Mouse (Mus musculus): ENCODE data around the gene Cyp2w1.
A peak's percentile ranks its signal among the peaks of the same experiment; 100 is the strongest.
"Not testable (repeated sequence)": the region's sequence is repeated elsewhere in the genome, so short reads cannot be mapped to it uniquely, and the experiment has no call there.

Cyp2w1 gene

DNA sequence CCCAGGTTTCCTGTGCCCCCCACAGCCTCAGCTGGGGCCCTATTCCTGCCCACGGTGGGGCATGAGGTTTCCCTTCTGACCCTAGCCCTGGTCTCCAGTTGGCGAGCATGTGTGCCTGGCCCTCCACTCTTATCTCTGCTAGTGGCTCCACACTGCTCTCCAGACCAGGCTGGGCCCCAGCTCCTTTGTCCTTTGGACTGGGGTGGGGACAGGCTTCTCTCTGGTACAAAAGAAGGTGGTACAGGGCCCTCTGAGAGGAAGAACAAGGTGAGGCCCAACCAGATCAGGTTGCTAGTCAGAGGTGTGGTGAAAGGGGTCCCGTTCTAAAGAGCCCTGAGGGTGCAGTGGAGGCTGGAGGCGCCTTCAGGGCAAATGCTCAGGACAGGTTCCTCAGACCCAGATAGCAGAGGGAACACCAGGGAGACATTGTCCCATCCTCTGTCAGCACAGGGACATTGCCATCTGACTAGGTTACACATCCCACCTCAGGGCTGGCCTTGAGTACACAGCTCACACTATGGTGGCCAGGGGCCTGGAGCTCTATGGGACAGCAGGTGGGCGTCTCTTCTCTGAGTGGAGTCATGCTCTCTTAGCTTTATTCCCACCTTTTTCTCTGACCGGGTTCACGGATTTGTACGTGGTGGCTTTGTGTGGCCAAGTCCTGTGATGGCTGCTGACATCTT lies 19.7 kb upstream of the Cyp2w1 start:
- no peak for DNase-seq

DNA sequence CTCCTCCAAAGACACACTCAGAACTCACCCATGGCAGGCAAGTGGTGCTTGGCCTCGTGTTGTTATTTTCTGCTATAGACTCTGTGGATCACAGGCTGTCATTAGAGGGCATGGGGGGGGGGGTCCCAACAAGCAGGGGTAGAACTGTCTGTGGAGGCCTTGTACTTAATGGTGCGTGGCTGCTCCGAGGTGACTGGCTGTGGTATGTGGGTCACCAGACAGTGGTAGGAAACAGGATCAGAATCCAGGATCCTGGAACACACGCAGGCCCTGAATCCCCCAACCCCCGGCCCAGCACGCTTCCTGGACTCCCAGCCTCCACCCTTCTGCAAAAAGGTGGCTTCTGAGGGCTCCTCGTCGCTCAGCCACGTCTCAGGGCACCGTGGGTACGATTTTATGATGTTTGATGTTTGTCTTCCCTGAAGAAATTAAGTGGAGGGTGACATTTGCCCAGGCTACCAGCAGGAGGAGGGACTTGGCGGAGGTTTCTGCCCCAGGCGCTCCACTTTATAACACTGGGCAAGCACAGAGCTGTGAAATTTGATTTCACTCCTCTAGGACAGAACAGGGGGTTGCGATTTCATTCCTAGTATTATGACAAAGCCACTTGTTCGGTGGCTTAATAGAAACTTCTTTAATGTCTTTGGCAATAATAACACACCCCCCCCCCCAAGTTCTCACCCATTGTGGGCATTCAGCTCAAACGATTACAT lies 19.0 kb upstream of the Cyp2w1 start:
- DNase-seq: no peak

DNA sequence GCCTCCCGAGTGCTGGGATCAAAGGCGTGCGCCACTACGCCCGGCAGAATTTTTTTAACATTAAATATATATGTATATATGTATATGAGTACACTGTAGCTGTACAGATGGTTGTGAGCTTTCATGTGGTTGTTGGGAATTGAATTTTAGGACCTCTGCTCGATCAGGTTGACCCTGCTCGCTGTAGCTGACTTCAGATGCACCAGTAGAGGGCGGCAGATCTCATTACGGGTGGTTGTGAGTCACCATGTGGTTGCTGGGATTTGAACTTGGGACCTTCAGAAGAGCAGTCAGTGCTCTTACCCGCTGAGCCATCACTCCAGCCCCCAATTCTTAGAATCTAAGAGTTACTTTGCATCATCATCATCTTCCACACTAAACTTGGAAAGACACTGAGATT lies 18.0 kb upstream of the Cyp2w1 start:
- not testable (repeated sequence) for DNase-seq

DNA sequence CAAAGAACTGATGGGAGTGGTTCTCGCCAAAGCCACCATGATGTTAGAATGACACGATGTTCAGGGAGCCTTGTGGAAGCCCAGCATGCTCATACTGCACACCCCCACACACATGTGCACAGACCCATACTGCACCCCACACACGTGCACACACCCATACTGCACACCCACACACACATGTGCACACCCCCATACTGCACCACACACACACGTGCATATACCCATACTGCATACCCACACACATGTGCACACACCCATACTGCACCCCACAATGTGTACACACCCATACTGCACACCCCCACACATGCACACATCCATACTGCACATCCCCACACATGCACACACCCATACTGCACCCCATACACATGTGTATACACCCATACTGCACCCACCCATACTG lies 16.8 kb upstream of the Cyp2w1 start:
- DNase-seq: no peak

DNA sequence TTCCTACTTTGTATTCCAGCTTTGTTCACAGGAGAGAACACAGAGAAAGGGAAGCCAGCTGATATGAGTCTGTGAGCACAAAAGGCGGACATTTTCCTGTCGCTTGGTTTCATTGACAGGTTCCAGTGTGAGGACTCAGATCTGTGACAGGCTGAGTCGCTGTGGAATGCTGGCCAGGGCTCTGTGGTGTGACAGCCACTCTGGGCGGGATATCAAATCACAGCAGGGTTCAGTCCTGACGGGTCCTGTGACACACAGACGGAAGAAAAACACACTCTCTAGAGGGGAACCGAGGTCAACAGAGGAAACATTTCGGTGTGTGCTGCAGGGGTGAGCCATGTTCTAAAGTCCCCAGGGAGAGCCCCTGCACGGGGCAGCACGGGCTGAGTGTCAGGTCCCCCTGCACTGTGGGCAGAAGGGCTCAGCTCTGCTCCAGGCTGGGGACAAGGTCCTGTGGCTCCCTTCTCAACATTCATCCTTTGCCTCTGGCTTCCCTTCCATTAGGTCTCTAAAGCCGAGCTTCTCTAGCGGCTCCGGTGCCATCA lies 14.5 kb upstream of the Cyp2w1 start:
- no peak for DNase-seq

DNA sequence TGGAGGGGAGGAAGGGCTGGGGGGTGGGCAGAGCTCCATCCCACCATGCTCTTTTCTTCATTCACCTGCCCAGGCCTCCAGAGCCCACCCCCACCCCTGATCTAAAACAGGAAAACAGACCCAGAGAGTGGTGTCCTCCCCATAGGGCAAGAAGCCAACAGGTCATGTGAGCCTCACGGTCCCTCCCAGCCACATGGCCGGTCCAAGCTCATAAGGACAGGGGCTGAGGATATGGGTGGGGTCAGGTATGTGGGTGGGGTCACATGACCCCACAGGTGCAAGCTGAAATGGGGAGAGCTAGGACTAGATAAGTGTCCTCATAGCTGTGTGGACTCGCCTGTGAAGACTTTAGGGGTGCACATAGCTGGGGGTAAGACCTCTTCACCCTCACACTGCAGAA lies 14.0 kb upstream of the Cyp2w1 start:
- peak; percentile 60 for DNase-seq

DNA sequence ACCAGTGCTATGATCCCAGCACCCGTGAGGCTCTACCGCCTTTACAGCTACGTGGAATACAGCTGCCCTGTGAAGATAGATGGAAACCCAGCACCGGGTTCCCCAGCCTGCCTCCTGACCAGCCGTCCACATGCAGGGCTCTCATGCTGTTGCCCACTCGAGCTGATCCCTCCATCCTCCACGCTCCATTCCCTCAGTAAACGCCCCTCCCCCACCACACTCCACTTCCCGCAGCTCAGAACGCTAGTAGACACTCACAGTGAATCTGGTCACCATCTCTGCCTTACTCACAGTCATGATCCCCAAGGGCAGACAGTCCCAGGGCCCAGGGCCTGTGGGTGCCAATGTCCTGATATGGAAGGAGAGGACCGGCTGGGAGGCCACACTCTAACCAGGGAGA lies 13.5 kb upstream of the Cyp2w1 start:
- no peak for DNase-seq

DNA sequence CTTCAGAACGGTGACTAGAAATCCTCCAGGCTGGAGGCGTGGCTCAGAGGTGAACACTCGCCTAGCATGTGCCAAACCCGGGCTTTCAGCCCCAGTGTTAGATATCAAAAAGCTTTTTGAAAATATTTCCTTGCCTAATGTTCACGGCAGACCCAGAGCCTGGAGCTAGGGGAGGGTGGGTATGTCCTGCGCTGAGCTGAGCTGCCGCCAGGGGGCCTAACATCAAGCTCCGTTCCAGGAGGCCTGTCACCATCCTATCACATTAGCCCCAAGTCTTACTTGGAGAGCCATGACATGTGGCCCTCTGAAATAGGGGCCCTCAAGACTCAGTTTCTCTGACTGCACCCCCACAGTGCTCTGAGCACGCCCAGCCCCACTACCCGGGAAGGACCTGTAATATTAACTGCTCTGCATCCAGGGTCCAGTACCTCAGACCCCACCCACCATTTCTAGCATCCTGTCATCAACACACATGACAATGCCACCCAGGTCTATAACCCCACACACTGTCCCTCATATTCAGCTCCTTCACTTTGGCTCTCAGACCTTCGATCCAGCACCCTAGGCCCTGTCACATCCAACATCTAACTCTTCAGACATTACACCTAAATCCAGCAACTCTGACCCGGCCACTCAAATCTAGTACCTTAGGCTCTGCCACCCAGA lies 8.3 kb upstream of the Cyp2w1 start:
- DNase-seq: peak; percentile 86

DNA sequence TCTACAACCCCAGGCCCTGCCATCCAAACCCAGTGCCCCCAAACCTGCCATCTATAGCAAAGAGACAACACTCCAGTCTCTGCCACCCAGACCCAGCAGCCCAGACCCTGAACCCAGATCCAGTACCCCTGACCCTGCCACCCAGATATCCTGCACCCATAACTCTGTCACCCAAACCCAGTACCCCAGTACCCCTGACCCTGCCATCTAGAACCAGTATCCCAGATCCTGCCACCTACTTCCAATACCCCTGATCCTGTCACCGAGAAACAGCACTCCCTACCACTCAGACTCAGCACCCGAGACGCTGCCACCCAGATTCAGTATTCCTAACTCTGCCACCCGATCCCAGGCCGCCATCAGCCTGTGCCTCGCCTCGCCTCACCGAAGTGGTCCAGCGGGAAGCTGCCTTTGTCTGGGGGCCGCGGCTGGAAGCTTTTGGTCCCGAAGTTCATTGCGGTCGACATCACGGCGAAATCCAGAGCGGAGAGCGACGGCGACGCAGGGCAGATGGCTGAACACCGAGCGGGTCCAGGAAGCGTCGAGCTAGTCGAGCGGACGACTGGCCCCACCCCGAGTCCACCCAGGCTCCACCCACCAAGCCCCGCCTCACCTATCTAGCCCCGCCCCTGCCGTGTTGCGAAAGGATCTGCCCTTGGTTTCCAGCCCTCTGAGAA lies 7.6 kb upstream of the Cyp2w1 start:
- peak; percentile 97 for DNase-seq

DNA sequence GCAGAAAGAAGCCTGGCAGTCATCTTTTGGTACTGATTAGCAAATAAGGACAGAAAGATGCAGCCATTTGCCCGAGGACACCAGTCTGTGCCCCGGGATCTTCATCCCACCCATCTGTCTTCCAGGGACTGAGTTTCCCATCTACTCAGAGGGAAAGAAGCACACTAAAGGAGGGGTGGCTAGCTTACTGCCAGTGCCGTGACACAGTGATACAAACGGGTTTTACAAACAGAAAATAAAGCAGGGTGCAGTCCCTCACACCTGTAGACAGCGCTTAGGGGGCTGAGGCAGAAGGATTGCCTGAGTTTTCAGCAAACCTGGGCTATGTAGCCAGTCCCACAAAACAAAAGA lies 7.1 kb upstream of the Cyp2w1 start:
- no peak for DNase-seq

DNA sequence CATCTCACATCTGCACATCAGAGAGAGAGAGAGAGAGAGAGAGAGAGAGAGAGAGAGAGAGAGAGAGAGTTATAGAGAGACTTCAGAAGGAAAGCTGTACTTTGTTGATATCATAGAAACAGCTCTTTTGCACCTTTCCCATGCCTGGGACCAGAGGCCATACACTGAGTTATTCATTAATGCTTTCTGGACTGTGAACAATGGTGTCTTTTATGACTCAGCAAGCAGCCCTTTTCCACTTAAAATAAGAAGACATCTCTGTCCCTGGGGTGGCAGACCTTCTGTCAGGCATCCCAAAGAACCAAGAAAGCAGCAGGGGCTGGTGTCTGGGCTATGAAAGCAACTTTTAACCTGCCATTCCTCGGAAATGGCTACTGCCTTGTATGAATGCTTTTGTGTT lies 5.2 kb upstream of the Cyp2w1 start:
- DNase-seq: no peak

DNA sequence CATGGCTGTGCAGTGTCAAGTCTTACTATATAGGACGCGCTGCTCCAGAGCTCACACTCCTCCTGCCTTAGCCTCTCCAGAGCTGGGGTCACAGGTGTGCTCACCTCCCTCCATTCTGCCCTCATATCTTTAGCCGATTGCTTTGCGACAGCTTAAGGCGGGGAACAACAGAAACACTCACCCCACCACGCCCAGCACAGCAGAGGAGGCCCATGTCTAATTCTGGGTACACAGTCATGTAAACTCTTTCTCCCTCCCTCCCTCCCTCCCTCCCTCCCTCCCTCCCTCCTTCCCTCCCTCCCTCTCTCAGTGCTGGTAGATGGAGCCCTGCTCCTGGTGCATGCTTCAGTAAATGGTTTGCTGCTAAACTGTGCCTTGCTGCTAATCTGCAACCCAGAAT lies 2.7 kb upstream of the Cyp2w1 start:
- DNase-seq: no peak

DNA sequence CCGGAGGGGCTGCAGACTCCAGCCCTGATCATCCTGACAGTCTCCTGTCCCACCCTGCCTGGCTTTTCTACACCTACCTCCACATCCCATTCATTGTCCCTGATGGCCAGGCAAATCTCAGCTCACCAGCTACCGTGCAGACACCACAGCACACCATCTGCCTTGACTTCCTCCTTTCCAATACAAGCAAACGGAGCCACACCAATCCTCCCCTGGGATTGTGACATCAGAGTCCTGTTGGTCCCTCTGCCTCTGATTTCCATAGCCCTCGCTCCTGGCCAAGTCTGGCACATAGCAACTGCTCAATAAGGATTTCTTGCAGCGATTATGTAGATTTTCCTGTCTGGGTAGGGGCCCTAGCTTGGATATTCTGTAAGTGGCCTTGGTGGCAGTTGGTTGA lies 1.3 kb upstream of the Cyp2w1 start, which contains the start of gene Cox19:
Cox19 (minus strand) TSS at position 285 of the 400 bp plus-strand sequence.
- DNase-seq: no peak

DNA sequence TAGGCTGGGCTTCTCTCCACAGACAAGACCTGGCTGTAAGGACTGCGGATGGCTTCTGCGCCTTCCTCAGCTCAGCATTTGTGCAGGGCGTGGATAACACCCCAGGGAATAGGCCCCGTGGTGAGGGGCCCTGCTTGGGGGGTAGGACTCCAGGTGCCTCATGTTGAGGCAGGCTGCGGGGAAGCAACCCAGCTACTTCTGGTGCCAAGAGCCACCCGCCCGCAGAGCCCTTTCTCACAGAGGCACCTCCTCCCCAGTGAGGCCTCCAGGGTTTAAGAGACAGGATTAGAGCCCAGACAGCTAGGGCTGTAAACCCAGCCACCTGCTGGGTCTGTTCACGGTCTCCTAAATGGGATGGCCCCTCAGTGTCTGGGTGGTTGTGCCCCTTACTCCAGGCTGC lies 789 bp upstream of the Cyp2w1 start:
- no peak for DNase-seq

DNA sequence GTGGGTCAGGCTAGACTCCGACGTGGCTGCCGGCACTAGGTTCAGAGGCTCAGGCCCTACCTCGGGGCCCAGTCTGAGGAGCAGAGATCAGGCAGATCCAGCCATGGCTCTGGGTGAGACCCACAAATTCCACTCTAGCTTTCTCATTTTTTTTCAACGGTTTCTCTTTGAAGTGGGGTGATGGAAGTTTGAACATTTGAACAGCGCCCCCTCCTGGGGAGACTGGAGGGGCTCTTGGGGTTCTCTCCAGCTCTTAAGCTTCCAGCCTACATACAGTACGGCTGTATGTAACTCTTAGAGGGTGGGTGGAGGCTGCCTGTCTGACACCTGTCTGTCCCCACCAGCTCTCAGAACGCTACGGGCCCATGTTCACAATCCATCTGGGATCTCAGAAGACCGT lies 1.1 kb downstream of the Cyp2w1 start:
- peak; percentile 43 for DNase-seq

DNA sequence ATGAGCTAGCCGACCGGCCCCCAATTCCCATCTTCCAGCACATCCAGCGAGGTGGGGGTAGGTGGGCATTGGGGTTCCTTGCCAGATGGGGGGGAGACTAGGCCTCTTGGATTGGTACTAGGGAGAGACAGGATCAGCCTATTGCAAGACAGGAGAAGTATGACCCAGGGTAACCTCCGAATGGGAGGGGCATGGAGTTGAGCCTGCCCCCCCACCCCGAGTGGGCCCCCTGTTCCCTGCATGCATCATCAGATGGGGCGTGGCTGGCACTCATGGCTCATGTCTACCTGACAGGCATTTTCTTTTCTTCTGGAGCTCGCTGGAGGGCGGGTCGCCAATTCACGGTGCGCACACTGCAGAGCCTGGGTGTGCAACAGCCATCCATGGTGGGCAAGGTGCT lies 1.5 kb downstream of the Cyp2w1 start:
- DNase-seq: no peak

DNA sequence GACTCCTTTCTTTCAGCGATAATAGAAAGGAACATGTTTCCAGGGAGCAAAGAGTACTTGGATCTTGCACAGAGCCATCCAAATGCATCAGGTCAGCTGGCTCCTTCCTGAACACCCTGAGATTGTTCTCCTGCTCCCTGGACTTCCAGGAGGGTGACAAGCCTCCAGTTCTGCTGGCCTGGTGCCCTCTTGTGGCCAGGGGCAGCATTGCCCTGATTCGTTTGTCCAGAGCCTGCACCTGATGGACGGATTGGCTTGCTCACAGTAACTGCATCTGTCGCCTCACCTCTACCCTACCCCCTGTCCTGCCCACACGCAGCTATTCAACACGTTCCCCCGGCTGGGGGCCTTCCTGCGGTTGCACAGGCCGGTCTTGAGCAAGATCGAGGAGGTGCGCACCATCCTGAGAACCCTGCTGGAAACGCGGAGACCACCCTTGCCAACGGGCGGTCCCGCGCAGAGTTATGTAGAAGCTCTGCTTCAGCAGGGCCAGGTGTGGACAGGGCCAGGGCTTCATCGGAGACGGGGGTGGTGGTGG lies 2.9 kb downstream of the Cyp2w1 start:
- peak; percentile 91 for DNase-seq

DNA sequence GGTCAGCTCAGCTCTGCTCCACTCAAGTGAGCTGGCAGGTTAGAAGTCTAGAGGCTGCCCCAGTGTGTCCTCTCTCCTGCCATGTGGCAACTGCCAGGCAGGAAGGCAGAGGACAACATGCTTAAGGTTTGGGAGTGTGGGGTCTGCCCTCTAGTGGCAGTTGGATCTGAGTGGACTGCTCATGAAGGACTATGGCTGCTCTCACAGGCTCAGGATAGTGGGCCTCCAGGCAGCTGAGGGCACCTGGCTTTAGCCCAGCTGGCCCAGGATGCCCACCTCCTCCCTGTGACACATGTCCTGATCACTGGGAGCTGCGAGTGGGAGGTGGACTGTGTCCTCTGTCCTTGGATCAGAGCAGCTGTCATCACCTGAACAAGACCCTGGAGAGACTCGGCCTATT lies 6.2 kb downstream of the Cyp2w1 start:
- DNase-seq: peak; percentile 75

DNA sequence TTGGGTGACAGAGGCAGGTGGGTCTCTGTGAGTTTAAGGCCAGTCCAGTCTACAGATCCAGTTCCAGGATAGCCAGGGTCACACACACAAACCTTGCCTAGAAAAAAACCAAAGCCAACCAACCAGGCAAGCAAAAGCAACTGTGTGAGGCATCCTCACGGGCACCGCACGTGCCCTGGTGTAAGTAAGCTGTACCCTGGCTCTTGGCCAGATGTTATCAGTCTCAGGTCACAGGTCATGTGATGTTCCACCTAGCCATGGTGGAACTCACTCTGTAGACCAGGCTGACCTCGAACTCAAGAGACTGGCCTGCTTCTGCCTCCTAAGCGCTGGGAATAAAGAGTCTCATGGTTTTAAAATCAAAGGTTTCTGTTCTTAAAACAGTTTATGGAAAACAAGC lies 6.8 kb downstream of the Cyp2w1 start:
- DNase-seq: no peak

DNA sequence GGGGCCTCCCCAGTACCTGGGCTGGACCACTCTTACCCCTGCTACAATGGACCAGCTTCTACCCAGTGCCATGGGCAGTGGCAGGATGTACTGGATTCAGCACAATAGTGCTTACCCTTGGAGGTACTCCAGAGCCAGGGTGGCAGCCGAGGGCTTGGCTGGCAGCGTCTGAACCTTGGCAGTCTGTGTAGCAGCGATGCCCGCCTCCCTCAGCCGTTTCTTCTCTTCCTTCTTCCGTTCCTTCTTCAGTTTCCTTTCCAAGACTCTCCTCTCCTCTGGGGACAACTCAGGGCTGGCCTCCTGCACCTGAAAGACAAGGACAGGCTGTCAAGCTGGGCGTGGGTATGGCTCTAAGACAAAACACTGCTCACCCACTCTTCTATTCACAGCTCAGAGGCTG lies 11.4 kb downstream of the Cyp2w1 start:
- DNase-seq: peak; percentile 63

DNA sequence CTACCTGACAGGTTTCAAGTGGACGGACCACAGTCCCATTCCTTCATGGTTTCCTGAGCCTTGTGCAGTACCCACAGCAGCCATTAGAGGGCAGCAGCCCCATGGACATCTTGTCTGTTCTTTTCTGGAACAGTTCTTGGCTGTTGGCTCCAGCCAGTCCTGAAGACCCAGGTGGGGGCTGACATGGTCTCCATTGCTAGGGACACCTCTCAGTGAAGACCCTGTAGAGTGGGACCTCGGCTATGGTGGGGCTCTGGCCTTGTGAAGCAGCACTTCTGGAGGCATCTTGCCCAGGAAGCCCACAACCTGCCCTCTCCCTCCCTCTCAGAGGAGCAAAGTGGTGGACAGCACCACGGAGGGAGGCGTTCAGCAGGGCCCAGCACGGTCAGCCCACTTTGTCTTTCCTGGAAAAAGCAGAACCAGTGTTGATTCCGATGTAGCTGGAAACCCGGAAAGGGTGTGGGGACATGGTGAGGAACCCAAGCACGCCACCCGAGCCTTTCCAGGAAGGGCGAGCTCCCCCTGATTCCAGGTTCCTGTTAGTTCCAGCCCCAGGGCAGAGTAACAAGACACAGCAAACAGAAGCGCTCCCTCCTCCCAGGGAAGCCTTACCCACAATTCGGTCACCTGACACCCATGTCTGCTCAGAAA lies 12.0 kb downstream of the Cyp2w1 start:
- peak; percentile 98 for DNase-seq

DNA sequence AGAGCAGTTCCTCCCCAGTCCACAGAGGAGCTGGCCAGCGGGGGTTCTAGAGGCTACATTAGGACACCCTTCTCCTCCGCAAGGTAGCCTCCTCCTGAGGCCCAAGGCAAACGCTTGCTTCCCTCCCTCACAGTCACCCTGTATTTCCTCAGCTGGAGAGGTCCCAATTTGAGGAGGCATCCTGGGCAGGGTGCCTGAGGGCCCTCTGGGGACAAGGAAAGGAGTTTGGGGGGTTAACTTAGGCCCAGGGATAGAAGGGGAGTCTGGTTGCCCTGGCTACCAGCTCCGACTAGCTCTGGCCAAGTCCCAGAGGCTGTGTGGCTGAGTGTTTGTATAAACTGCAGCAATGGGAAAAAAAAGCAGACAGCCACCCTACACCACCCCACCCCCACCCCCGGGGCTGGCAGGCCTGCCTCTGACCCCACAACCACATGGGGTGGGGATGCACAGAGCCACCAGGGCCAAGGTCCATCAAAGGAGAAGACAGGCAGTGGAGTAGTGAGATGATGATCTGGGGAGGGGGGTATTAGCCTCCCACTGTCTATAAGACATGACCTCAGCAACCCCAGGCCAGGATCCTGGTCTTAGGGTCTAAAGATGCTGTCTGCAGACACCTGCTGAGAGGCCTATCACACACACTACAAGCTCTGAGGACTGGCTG lies 12.6 kb downstream of the Cyp2w1 start:
- DNase-seq: peak; percentile 75

All from lung, postnatal 36 days (tissue).